Mouse (Mus musculus) adrenal gland, postnatal 25 days (tissue): Measurements from ENCODE around the gene Spen. TPM values are rescaled to one million over a fixed set of nuclear protein-coding genes. Genes with fewer than 3 reads are reported as not detected.

Experiments
- DNase-seq: peaks from one replicate; pipeline ENCODE4 v3.0.0; 2021; ENCODE audit warnings: mixed read lengths
- total RNA-seq: library from RNA; stranded (reverse); gene quantifications from 2 replicates; pipeline ENCODE4 v1.2.3, GENCODE M21; 2021

Gene Spen
- total RNA-seq, 1 experiment from 2014 or later, result 79.4 TPM

DNA sequence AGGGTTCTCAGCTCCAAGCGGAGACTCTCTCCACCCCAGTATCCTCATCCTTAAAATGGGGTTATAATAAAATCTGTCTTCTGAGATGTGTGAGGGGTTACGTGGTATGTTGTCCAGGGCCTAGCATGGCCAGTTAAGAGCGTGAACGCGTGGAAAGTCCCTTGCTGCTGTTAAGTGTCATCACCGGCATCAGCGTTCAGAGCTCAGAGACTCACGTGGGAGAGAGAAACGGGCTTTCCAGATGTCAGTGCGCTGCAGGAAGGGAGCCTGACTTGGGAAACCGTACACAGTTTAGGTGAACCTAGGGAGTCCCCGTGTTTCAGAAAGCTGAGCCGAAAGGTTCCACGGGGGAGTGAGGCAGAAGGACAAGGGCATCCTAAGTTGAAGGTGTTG lies 93.1 kb downstream of the Spen start:
- no peak for DNase-seq

DNA sequence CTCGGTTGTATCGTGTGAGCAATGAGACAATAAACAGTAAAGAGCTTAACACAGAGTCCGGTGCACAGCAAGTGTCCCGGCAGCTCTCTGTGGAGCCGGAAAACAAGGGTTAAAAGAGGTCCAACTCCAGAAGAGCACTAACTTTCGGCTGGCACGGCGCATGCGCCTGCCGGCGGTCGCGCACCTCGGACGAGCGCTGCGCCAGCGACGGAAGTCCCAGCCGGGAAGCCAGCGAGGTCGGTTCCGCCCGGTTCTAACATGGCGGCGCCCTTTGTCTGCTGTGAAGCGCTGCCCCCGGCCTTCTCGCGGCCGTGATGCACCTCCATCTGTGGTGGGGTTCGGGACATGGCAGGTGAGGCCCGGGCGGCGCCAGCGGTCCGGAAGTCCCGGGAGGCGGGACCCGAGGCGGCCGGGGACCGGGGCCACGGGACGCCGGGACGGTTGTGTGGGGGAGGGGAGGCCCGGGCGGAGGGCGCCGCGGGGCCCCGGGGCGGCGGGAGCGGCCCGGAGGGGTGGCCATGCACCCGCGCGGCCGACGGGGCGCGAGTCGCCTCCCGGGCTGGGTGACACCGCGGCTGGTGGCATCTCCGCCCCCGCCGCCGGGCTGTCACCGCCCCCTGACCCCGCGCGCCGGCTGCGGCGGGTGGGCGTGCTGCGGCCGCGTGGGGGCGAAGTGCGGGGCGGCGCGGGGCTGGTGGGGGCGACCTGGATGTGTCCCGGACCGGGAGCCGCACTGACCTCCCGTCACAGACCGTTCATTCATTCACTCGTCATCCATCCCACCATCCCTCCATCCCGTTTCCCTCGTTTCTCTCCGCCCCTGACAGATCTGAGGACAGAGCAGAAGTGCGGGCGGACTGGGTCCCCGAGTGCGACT lies 93.7 kb downstream of the Spen start, which contains the start of gene Zbtb17:
Gene Zbtb17, plus strand, starts transcription at position 204 of the 877 bp plus-strand sequence.
- peak; percentile 92 for DNase-seq

GRCm38 (mm10) chr4:141443641-141444429 lies 94.6 kb downstream of the Spen start:
- DNase-seq, result no peak

- DNase-seq, result no peak
Observed at GRCm38 (mm10) chr4:141440877-141441276, 97.5 kb downstream of the Spen start.

GRCm38 (mm10) chr4:141439083-141439803 lies 99.2 kb downstream of the Spen start:
- DNase-seq, result no peak

- no peak for DNase-seq
Observed at GRCm38 (mm10) chr4:141435974-141436373, 102.4 kb downstream of the Spen start, which contains the start of gene Srarp. TSS of gene Srarp (minus strand) at chr4:141436105.

DNA sequence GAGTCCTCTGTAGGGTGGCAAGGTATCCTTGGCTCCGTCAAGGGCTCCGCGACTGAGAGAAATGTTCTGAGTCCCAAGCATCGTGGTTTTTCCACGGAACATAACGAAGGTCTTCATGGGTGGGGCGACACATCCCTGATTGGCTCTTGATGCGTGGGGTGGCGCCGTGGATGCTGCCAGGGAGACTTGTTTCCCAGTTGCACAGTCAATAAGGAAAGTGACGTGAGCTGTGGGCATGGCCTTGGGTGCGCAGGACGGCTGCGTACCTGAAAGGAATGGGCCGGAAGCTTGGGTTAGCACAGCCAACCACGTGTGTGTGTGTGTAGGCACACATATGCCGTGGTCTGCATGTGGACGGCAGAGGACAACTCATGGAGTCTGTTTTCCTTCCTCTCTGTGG lies 105.2 kb downstream of the Spen start:
- DNase-seq, result no peak

- no peak for DNase-seq
Observed at GRCm38 (mm10) chr4:141432666-141433065, 105.7 kb downstream of the Spen start.

GRCm38 (mm10) chr4:141430997-141431396 lies 107.4 kb downstream of the Spen start:
- peak; percentile 77 for DNase-seq

GRCm38 (mm10) chr4:141429847-141430246 lies 108.5 kb downstream of the Spen start:
- peak; percentile 61 for DNase-seq

- no peak for DNase-seq
Observed at GRCm38 (mm10) chr4:141429381-141429780, 109.0 kb downstream of the Spen start.

DNA sequence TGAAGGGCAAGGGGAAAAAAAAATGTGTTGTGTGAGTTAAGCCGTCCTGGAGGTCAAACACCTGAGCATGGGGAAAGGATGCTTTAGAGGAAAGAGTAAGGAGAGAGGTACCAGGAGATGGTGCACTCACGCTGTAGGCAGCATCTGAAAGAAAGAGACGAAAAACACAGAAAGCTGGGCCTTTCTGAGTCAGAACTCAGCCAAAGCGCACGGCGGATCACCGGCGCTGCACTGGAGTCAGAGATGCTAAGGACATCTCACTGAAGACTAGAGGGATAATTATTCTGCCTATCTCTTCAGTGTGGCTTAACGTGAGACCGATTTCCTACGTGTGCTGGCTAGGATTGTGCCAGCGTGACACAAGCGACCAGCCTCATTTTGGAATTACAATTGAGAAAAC lies 110.5 kb downstream of the Spen start:
- DNase-seq, result no peak

- DNase-seq, result no peak
Observed at GRCm38 (mm10) chr4:141426796-141427745, 111.3 kb downstream of the Spen start.

- peak; percentile 43 for DNase-seq
Observed at GRCm38 (mm10) chr4:141425484-141426479, 112.6 kb downstream of the Spen start.

DNA sequence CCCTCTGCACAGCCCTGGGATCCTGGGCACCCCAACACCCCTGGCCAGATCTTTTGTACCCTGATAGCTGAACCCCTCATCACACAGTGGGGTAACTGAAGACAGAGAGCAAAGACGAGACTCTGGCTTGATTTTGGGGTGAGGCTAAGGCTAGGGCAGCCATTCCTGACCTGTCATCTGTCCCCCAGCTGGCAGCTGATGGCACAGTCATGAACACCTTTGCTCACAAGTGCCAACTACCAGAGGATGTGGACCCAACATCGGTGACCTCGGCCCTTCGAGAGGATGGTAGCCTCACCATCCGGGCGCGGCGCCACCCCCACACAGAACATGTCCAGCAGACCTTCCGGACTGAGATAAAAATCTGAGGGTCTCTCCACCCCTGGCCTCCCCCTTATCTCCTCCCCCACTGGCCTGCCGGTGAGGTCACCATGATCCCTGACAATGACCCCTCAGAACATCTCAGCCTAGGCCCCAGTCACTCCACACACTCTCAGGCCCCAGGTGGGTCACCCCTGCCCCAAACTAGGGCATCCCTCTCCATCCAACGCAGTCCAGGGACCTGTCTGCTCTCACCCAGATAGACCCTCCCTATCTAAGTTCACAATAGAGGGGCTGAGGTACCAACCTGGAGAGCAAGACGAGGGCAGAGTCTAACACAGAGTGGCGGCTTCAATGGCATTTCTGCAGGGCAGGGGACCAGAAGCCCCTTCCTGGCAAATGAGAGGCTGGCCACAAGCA lies 114.5 kb downstream of the Spen start:
- no peak for DNase-seq

DNA sequence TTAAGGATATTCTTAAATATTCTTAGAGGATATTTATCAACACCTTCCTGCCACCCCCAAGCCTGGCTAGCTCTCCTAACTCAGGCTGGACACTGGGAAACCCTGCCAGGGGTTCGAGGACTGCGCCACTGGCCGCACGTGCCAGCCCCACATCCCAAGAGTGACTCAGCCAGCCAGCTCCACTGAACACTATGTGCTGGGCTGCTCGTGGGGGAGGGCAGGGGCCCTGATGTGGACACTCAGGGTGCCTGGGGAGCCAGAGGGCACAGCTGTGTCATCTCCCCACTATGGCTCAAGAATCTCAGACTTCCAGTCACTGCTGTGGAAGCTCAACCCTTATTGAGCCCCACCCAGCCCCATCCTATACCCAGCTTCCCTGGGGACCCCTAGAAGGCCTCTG lies 115.1 kb downstream of the Spen start:
- no peak for DNase-seq

DNA sequence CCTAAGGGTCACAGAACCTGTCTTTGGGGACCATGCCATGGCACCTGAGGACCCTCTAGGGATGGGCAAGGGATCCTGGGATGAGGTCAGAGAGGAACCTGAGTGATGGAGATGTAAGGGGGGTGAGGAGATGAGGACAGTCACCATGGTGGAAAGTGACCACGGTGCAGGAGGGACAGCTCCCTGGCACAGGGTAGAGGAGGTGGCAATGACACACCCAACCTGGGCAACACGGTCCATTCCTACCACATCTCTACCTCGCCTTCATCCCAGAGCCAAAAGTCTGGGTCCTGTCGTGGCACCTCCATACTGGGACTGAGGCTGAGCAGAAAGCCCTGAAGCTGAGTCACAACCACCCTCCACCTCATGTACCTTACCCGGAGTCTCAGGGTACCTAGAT lies 115.6 kb downstream of the Spen start:
- DNase-seq, result no peak

DNA sequence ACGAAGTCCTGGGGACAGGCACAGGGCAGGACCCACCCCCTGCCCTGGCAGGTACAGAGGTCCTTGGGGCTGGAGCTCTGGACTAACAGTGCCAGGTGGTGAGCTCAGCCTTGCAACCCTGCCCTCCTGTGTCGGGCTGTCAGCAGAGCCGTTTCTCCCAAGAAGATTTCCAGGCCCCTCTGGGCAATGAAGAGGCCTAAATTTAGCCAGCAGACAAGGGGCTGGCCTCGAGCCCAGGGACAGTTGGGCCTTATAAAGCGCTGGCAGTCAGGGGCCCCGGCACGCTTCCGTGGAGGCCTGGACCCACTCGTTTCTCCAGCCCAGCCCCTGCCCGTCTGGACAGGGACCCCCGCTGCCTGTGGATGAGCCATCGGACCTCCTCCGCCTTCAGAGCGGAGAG lies 117.0 kb downstream of the Spen start:
- DNase-seq, result peak; percentile 38

DNA sequence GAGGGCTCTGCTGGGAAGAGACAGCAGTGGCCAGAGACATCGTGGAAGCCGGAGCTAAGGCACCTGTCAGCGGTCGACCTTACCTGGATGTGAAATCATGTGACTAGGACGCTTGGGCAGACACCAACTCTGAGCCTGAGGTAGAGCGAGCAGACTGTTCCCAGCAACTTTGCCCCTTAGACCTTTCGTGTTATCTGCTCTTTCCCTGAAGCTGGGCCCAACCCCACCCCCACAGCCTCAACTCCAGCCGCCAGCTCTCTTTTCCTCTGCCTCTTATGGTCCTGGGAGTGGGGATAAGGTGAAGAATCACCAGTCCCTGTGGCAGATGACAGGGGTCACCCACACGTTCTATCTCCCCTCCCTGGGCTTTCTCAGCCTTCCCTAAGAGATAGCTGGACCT lies 117.5 kb downstream of the Spen start:
- no peak for DNase-seq
